Mouse (Mus musculus) kidney, adult 10 weeks (tissue): Measurements from ENCODE around the gene Chst14. TPM values are rescaled to one million over a fixed set of nuclear protein-coding genes. Genes with fewer than 3 reads are reported as not detected.

Experiments
- polyA plus RNA-seq: library from polyadenylated mRNA; stranded (reverse); fragments of 350-450 nt; fragmentation: Illumina TruSeq; extraction: RNeasy Lipid Tissue Mini Kit (QIAGEN cat#74804); gene quantifications from one replicate; pipeline ENCODE4 v1.2.3, GENCODE M21; 2014; ENCODE audit warnings: low read depth, low replicate concordance

Chst14 gene
- 1.2 TPM for polyA plus RNA-seq

DNA sequence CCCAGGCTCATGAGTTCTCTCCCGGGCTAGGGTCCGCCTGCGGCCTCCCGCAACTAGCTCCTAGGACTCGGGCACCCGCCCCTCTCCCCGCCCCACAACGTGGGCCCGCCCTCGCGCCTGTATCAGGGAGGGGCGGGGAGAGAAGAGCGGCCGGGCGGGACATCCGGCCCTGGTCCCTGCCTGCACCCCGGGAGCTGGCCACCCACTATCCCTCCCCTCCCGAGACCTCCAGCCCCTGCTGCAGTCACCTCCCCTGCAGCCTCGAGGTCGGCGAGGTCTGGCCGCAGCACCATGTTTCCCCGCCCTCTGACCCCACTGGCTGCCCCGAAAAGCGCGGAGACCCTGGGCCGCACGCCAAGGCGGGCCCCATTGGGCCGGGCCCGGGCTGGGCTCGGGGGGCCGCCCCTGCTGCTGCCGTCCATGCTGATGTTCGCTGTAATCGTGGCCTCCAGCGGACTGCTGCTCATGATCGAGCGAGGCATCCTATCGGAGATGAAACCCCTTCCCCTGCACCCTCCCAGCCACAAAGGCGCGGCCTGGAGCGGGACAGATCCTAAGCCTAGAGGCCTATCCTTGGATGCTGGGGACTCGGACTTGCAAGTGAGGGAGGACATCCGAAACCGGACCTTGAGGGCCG is at the start of gene Chst14:
Gene Chst14, plus strand, starts transcription at position 136 of the 637 bp plus-strand sequence.

GRCm38 (mm10) chr2:118899981-118900825 is 26.1 kb upstream of the Chst14 start, which contains the start of gene Bahd1:
TSS of gene Bahd1 (plus strand) at chr2:118900377.

Other genes with a start within 250 kb of the Chst14 start
- gene Ankrd63, start 222.5 kb upstream of the Chst14 start, polyA plus RNA-seq, result not detected
- 0.44 TPM for gene Plcb2, start 198.1 kb upstream of the Chst14 start, polyA plus RNA-seq
- gene Inafm2, start 180.7 kb upstream of the Chst14 start, polyA plus RNA-seq, result 18.8 TPM
- gene Ccdc9b, start 163.8 kb upstream of the Chst14 start, polyA plus RNA-seq, result 1.1 TPM
- gene Phgr1, start 153.7 kb upstream of the Chst14 start, polyA plus RNA-seq, result not detected
- gene Disp2, start 146.8 kb upstream of the Chst14 start, polyA plus RNA-seq, result not detected
- gene Knstrn, start 112.5 kb upstream of the Chst14 start, polyA plus RNA-seq, result 0.69 TPM
- gene Ivd, start 64.5 kb upstream of the Chst14 start, polyA plus RNA-seq, result 94.4 TPM
- gene Bahd1, start 26.1 kb upstream of the Chst14 start, polyA plus RNA-seq, result 3.3 TPM
- gene Ccdc32, start 102.9 kb downstream of the Chst14 start, polyA plus RNA-seq, result 11.6 TPM
- 3.2 TPM for gene Rpusd2, start 108.3 kb downstream of the Chst14 start, polyA plus RNA-seq
- gene Knl1, start 120.6 kb downstream of the Chst14 start, polyA plus RNA-seq, result 0.20 TPM
- 0.69 TPM for gene Rad51, start 186.3 kb downstream of the Chst14 start, polyA plus RNA-seq
- gene Rmdn3, start 230.5 kb downstream of the Chst14 start, polyA plus RNA-seq, result 42.6 TPM
- not detected for gene Gchfr, start 241.3 kb downstream of the Chst14 start, polyA plus RNA-seq
- not detected for gene Gm14137, start 248.0 kb downstream of the Chst14 start, polyA plus RNA-seq